Mouse (Mus musculus): ENCODE data around the gene Olfr59. TPM values are rescaled to one million over a fixed set of nuclear protein-coding genes. Genes with fewer than 3 reads are reported as not detected.

Olfr59 gene
- not detected for polyA plus RNA-seq (2017; shearing (Covaris generic))

DNA sequence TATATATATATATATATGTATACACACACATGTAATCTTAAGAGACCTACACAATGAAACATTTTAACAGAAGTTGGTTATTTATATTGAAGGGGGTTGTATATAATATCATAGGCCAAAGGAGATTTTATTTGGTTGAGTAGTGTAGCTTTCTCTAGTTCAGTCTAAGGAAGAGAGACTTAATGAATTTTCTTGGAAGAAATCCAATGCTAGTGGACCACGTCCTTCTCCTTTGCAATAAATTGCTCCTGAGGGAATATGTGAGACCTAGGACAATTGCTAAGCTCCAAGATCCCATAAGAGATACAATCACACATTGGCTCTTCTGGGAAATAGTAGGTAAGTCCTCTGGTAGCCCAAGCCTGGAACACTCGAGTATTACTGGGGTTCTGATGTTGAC, at the start of gene Olfr59:
TSS of gene Olfr59 (plus strand) at position 301 of the 400 bp plus-strand sequence.

DNA sequence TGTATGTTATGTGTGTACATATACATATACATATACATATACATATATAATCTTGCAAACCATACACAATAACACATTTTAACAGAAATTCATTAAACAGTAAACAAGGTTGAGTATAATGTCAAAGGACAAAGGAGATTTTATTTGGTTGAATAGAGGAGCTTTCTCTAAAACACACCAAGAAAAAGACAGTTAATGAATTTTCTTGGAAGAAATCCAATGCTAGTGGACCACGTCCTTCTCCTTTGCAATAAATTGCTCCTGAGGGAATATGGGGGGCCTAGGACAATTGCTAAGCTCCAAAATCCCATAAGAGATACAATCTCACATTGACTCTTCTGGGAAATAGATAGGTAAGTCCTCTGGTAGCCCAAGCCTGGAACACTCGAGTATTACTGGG, 24.0 kb upstream of the Olfr59 start, which contains the start of gene Olfr406:
TSS of gene Olfr406 (plus strand) at position 301 of the 400 bp plus-strand sequence.

DNA sequence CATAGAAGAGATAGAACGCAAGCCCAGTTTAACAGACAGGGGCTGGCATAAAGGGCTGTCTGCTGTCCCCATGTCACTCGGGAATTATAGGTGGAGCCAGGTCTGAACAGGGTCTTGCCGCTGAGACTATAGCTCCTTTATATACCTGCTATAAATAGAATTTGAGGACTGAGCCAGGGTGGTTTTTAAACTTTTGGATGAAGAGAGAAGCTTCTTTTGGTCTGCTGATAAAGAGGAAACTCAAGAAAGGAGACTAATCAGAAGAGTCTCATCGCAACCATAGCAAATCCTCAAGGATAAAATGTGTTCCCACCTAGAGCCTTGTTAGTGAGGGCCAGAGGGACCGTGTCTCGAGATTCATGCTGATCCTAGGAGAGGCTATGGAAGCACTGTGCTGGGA, 54.4 kb downstream of the Olfr59 start, which contains the start of gene Olfr410:
TSS of gene Olfr410 (minus strand) at position 101 of the 400 bp plus-strand sequence.

Other genes starting within 250 kb of the Olfr59 start
- under 1 TPM in 1 of 2 experiments, not detected in 1; 0.44 TPM for gene Olfr139, start 227.2 kb upstream of the Olfr59 start, polyA plus RNA-seq (2017; shearing (Covaris generic))
- not detected for gene Olfr399, start 227.1 kb upstream of the Olfr59 start, polyA plus RNA-seq (2017; shearing (Covaris generic))
- under 1 TPM in 1 of 2 experiments, not detected in 1; 0.08 TPM for gene Zfp616, start 213.8 kb upstream of the Olfr59 start, polyA plus RNA-seq (2017; shearing (Covaris generic))
- gene Olfr401, start 170.0 kb upstream of the Olfr59 start, polyA plus RNA-seq (2017; shearing (Covaris generic)) = not detected
- gene Olfr402, start 130.2 kb upstream of the Olfr59 start, polyA plus RNA-seq (2017; shearing (Covaris generic)) = not detected
- under 1 TPM in 1 of 2 experiments, not detected in 1; 0.10 TPM for gene Olfr403, start 97.5 kb upstream of the Olfr59 start, polyA plus RNA-seq (2017; shearing (Covaris generic))
- under 1 TPM; 0.13 to 0.49 TPM for gene Olfr43, start 72.4 kb upstream of the Olfr59 start, polyA plus RNA-seq (2017; shearing (Covaris generic))
- not detected for gene Olfr406, start 23.9 kb upstream of the Olfr59 start, polyA plus RNA-seq (2017; shearing (Covaris generic))
- not detected for gene Olfr410, start 54.3 kb downstream of the Olfr59 start, polyA plus RNA-seq (2017; shearing (Covaris generic))
- under 1 TPM in 1 of 2 experiments, not detected in 1; 0.44 TPM for gene Olfr411, start 68.9 kb downstream of the Olfr59 start, polyA plus RNA-seq (2017; shearing (Covaris generic))
- gene Olfr412, start 78.3 kb downstream of the Olfr59 start, polyA plus RNA-seq (2017; shearing (Covaris generic)) = not detected